Mouse (Mus musculus): ENCODE measurements around the gene Specc1l. TPM values are rescaled to one million over a fixed set of nuclear protein-coding genes. Genes with fewer than 3 reads are reported as not detected.
"Not testable (repeated sequence)": the region's sequence is repeated elsewhere in the genome, so short reads cannot be mapped to it uniquely, and the experiment has no call there.

Specc1l gene
- polyA plus RNA-seq, 1 experiment from 2014 or later = 27.3 TPM

DNA sequence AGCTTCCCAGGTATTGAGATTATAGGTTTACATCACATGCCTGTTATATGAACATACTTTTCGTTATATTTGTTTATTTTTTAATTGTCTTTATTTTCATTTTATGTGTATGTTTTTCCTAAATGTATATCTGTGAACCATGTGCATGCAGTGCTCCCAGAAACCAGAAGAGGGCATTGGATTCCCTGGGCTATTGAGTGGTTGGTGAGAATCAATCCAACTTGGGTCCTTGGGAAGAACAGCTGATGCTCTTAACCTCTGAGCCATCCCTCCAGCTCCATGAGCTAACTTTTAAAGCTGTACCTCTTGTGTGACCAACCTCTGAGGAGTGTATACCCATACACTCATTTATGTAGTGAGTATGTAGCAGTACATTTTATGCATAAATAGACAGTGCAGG lies 65.6 kb downstream of the Specc1l start:
- Histone ChIP-seq H3K4me1 (replicated peaks; ENCODE audit: control insufficient read depth, insufficient read depth, low read length) (no peaks in the 10 kb centered on the region), H3K27me3 (ENCODE audit: control insufficient read depth, insufficient read depth, low read length) (no peaks in the 10 kb centered on the region), H3K9me3 (ENCODE audit: control insufficient read depth, low read length) (no peaks in the 10 kb centered on the region), H3K4me3 (ENCODE audit: low read depth, low read length) (no peak overlapping the region), H3K36me3 (ENCODE audit: control insufficient read depth, insufficient read depth, low read length) (peaks cover 3% of the 10 kb centered on the region; the same call in 1 of the 2 replicates), H3K9ac (ENCODE audit: low read depth, low read length) (no peak overlapping the region), H3K4me2 (replicated peaks; ENCODE audit: low read depth, low read length) (no peak overlapping the region), H3K27ac (ENCODE audit: low read depth, low read length) (no peak overlapping the region)
- DNase-seq (ENCODE audit: low spot score) = peak; percentile 45
- ATAC-seq (ENCODE audit: low FRiP score) = no peak
- 72% methylated on average over 1 of the region's 1 CpGs for WGBS

DNA sequence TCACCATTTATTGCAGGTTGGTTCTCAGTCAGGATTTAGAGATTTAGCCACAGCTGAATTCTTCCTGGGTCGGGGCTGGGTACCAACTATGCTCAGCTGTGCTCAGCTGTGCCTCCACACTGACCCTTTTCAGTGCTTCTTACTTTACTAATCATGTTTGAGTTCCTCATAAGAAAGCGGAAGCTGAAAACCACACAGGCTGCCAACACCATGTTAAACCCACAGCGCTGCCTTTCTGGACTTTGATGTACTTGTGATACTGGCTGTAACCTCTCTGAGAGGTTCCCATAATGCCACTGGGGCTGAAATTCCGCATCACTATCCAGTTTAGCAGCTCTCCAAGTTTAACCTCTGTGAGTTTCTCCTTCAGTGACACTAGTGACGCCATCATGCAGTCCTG lies 70.8 kb downstream of the Specc1l start:
- no peak overlapping the region for H3K4me3 ChIP-seq (ENCODE audit: low read depth, low read length)
- H3K4me2 ChIP-seq (replicated peaks; ENCODE audit: low read depth, low read length) = no peak overlapping the region
- H3K9ac ChIP-seq (ENCODE audit: low read depth, low read length) = no peak overlapping the region
- no peaks in the 10 kb centered on the region for H3K27me3 ChIP-seq (ENCODE audit: control insufficient read depth, insufficient read depth, low read length)
- H3K36me3 ChIP-seq (ENCODE audit: control insufficient read depth, insufficient read depth, low read length) = no peaks in the 10 kb centered on the region
- no peaks in the 10 kb centered on the region for H3K9me3 ChIP-seq (ENCODE audit: control insufficient read depth, low read length)
- no peak overlapping the region for H3K27ac ChIP-seq (ENCODE audit: low read depth, low read length)
- DNase-seq (ENCODE audit: low spot score) = no peak
- 95% methylated on average over 5 of the region's 5 CpGs for WGBS
- ATAC-seq (ENCODE audit: low FRiP score) = no peak
- no peaks in the 10 kb centered on the region for H3K4me1 ChIP-seq (replicated peaks; ENCODE audit: control insufficient read depth, insufficient read depth, low read length)

DNA sequence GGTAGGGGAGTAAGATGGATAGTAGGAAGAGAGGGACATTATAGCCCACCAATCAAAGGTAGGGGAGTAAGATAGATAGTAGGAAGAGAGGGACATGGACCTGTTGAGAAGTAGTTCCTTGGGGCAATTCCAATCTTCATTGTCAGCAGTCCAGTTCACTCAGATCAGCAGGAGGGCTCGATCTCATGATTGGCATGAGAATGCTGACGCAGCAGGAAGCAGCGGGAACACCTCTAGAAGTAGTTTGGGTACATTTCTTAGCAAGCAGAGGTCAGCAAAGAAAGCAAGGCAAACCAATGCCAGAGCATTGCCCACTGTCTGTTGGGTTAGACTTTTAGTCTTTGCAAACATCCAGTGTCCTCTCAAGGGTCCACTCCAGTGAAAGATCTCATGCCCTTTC lies 71.9 kb downstream of the Specc1l start:
- 100% methylated on average over 3 of the region's 3 CpGs for WGBS
- Histone ChIP-seq H3K27ac (ENCODE audit: low read depth, low read length) (no peak overlapping the region), H3K27me3 (ENCODE audit: control insufficient read depth, insufficient read depth, low read length) (no peaks in the 10 kb centered on the region), H3K9ac (ENCODE audit: low read depth, low read length) (no peak overlapping the region), H3K9me3 (ENCODE audit: control insufficient read depth, low read length) (no peaks in the 10 kb centered on the region), H3K4me2 (replicated peaks; ENCODE audit: low read depth, low read length) (no peak overlapping the region), H3K4me3 (ENCODE audit: low read depth, low read length) (no peak overlapping the region), H3K4me1 (replicated peaks; ENCODE audit: control insufficient read depth, insufficient read depth, low read length) (no peaks in the 10 kb centered on the region), H3K36me3 (ENCODE audit: control insufficient read depth, insufficient read depth, low read length) (no peaks in the 10 kb centered on the region)
- ATAC-seq (ENCODE audit: low FRiP score) (no peak), DNase-seq (ENCODE audit: low spot score) (no peak)

DNA sequence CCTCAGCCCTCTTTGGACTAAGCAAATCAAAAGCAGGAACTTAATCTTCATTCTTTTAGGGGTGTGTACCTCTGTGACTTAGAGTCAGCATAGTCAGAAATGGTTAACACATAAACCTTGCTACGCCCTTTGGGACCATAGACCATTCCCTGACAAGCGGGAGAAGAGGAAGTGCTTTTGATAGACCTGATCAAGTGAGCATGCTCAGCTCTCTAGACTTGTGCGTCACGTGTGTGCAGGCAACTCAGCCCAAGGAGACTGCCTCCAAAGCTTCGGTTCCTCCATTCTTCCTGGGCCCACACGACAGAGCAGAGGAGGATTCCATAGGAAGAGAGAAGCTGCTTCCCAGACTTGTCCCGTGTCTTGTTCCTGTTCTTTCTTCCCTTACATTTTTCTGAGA lies 76.7 kb downstream of the Specc1l start:
- Histone ChIP-seq H3K9me3 (ENCODE audit: control insufficient read depth, low read length) (no peaks in the 10 kb centered on the region), H3K27me3 (ENCODE audit: control insufficient read depth, insufficient read depth, low read length) (no peaks in the 10 kb centered on the region), H3K4me3 (ENCODE audit: low read depth, low read length) (no peak overlapping the region), H3K27ac (ENCODE audit: low read depth, low read length) (no peak overlapping the region), H3K4me1 (replicated peaks; ENCODE audit: control insufficient read depth, insufficient read depth, low read length) (no peaks in the 10 kb centered on the region), H3K9ac (ENCODE audit: low read depth, low read length) (no peak overlapping the region), H3K4me2 (replicated peaks; ENCODE audit: low read depth, low read length) (no peak overlapping the region), H3K36me3 (ENCODE audit: control insufficient read depth, insufficient read depth, low read length) (no peaks in the 10 kb centered on the region)
- no peak for DNase-seq (ENCODE audit: low spot score)
- 83% methylated on average over 7 of the region's 7 CpGs for WGBS
- ATAC-seq (ENCODE audit: low FRiP score) = no peak

DNA sequence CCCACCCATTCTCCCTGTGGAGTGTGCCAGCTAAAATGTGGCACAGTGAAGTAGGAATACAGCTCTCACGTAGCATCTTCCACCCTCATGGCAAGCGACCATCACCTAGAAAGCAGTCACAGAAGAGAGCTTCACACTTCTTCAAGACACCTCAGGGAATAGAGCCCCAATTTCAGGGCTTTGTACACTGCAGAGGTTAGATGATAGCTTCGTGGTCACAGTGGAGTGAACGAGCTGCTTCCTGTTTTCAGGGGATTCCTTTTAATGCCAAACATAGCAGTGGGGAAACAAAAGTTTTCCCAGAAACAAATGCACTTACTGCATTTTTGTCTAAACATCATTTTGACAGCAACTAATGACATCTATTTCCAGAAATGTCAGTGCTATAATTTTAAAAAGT lies 77.5 kb downstream of the Specc1l start:
- no peak overlapping the region for H3K4me2 ChIP-seq (replicated peaks; ENCODE audit: low read depth, low read length)
- H3K4me1 ChIP-seq (replicated peaks; ENCODE audit: control insufficient read depth, insufficient read depth, low read length) = no peaks in the 10 kb centered on the region
- H3K9ac ChIP-seq (ENCODE audit: low read depth, low read length) = no peak overlapping the region
- no peak for ATAC-seq (ENCODE audit: low FRiP score)
- H3K27me3 ChIP-seq (ENCODE audit: control insufficient read depth, insufficient read depth, low read length) = no peaks in the 10 kb centered on the region
- no peaks in the 10 kb centered on the region for H3K9me3 ChIP-seq (ENCODE audit: control insufficient read depth, low read length)
- H3K4me3 ChIP-seq (ENCODE audit: low read depth, low read length) = no peak overlapping the region
- DNase-seq (ENCODE audit: low spot score) = no peak
- H3K27ac ChIP-seq (ENCODE audit: low read depth, low read length) = no peak overlapping the region
- 82% methylated on average over 4 of the region's 4 CpGs for WGBS
- no peaks in the 10 kb centered on the region for H3K36me3 ChIP-seq (ENCODE audit: control insufficient read depth, insufficient read depth, low read length)

- DNase-seq (ENCODE audit: low spot score) = no peak
These were observed 78.8 kb downstream of the Specc1l start for GRCm38 (mm10) chr10:75290650-75291049.

DNA sequence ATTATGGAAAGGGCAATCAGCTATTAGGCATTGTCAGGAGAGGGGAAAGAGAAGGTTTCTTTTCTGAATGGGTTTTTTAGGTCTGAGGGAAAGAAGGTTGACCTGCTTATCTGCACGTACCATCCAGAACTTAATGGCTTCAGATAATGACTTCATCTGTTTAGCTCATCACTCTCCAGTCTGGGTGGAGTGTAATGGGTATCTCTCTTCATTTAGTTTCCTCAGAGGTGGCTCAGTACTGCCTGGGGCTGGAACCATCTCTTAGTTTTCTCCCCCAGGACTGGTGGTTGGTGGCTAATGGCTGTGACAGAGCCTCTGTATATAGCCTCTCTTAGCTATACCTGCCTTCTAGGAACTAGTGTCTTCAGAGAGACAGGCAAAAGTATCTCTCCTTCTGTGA lies 79.5 kb downstream of the Specc1l start:
- Histone ChIP-seq H3K9me3 (ENCODE audit: control insufficient read depth, low read length) (no peaks in the 10 kb centered on the region), H3K36me3 (ENCODE audit: control insufficient read depth, insufficient read depth, low read length) (no peaks in the 10 kb centered on the region), H3K4me3 (ENCODE audit: low read depth, low read length) (no peak overlapping the region), H3K4me2 (replicated peaks; ENCODE audit: low read depth, low read length) (no peak overlapping the region), H3K4me1 (replicated peaks; ENCODE audit: control insufficient read depth, insufficient read depth, low read length) (no peaks in the 10 kb centered on the region), H3K27ac (ENCODE audit: low read depth, low read length) (no peak overlapping the region), H3K9ac (ENCODE audit: low read depth, low read length) (no peak overlapping the region), H3K27me3 (ENCODE audit: control insufficient read depth, insufficient read depth, low read length) (no peaks in the 10 kb centered on the region)
- WGBS = 84% methylated on average over 1 of the region's 1 CpGs
- no peak for ATAC-seq (ENCODE audit: low FRiP score)
- DNase-seq (ENCODE audit: low spot score) = no peak

More at GRCm38 (mm10) chr10:75290650-75291049, 78.8 kb downstream of the Specc1l start:
- Histone ChIP-seq H3K9me3 (ENCODE audit: control insufficient read depth, low read length) (no peaks in the 10 kb centered on the region), H3K9ac (ENCODE audit: low read depth, low read length) (no peak overlapping the region), H3K27ac (ENCODE audit: low read depth, low read length) (no peak overlapping the region), H3K27me3 (ENCODE audit: control insufficient read depth, insufficient read depth, low read length) (no peaks in the 10 kb centered on the region), H3K36me3 (ENCODE audit: control insufficient read depth, insufficient read depth, low read length) (no peaks in the 10 kb centered on the region), H3K4me2 (replicated peaks; ENCODE audit: low read depth, low read length) (no peak overlapping the region), H3K4me3 (ENCODE audit: low read depth, low read length) (no peak overlapping the region), H3K4me1 (replicated peaks; ENCODE audit: control insufficient read depth, insufficient read depth, low read length) (no peaks in the 10 kb centered on the region)
- WGBS = 83% methylated on average over 5 of the region's 5 CpGs
- no peak for ATAC-seq (ENCODE audit: low FRiP score)

- not testable (repeated sequence) for H3K4me3 ChIP-seq (ENCODE audit: low read depth, low read length); H3K9ac ChIP-seq (ENCODE audit: low read depth, low read length); H3K27ac ChIP-seq (ENCODE audit: low read depth, low read length); H3K4me1 ChIP-seq (replicated peaks; ENCODE audit: control insufficient read depth, insufficient read depth, low read length); H3K27me3 ChIP-seq (ENCODE audit: control insufficient read depth, insufficient read depth, low read length); H3K9me3 ChIP-seq (ENCODE audit: control insufficient read depth, low read length); H3K36me3 ChIP-seq (ENCODE audit: control insufficient read depth, insufficient read depth, low read length); H3K4me2 ChIP-seq (replicated peaks; ENCODE audit: low read depth, low read length); ATAC-seq (ENCODE audit: low FRiP score); DNase-seq (ENCODE audit: low spot score)
- WGBS = 92% methylated on average over 8 of the region's 8 CpGs
These were observed 80.3 kb downstream of the Specc1l start for GRCm38 (mm10) chr10:75292206-75292605.

- Histone ChIP-seq H3K4me1 (replicated peaks; ENCODE audit: control insufficient read depth, insufficient read depth, low read length) (no peaks in the 10 kb centered on the region), H3K27me3 (ENCODE audit: control insufficient read depth, insufficient read depth, low read length) (no peaks in the 10 kb centered on the region), H3K4me2 (replicated peaks; ENCODE audit: low read depth, low read length) (no peak overlapping the region), H3K9ac (ENCODE audit: low read depth, low read length) (no peak overlapping the region), H3K4me3 (ENCODE audit: low read depth, low read length) (no peak overlapping the region), H3K36me3 (ENCODE audit: control insufficient read depth, insufficient read depth, low read length) (no peaks in the 10 kb centered on the region), H3K27ac (ENCODE audit: low read depth, low read length) (no peak overlapping the region), H3K9me3 (ENCODE audit: control insufficient read depth, low read length) (no peaks in the 10 kb centered on the region)
- 86% methylated on average over 3 of the region's 3 CpGs for WGBS
- no peak for DNase-seq (ENCODE audit: low spot score)
- ATAC-seq (ENCODE audit: low FRiP score) = no peak
These were observed 81.4 kb downstream of the Specc1l start for GRCm38 (mm10) chr10:75293288-75293687.

Measured in hindbrain, embryonic 11.5 days (tissue).